Mouse (Mus musculus): ENCODE measurements around the gene Gng2. TPM values are rescaled to one million over a fixed set of nuclear protein-coding genes. Genes with fewer than 3 reads are reported as not detected.

Gng2 gene
- polyA plus RNA-seq, 1 experiment from 2014 or later, result 49.1 TPM

GRCm38 (mm10) chr14:19925157-19925556 lies 52.3 kb downstream of the Gng2 start:
- no peak overlapping the region for H3K27ac ChIP-seq (ENCODE audit: low read length)
- H3K9ac ChIP-seq (ENCODE audit: low read depth, low read length), result no peak overlapping the region
- no peak overlapping the region for H3K4me2 ChIP-seq (ENCODE audit: low read depth, low read length)
- no peak for ATAC-seq
- 0 out of 2 replicates have a peak, but pooled peaks cover 4% of the 10 kb centered on the region for H3K9me3 ChIP-seq (ENCODE audit: control insufficient read depth, low read length)
- 84% methylated on average over 6 of the region's 6 CpGs for WGBS
- no peak overlapping the region for H3K4me3 ChIP-seq (ENCODE audit: low read length)
- H3K4me1 ChIP-seq (ENCODE audit: control insufficient read depth, insufficient read depth, low read length), result no peaks in the 10 kb centered on the region
- no peaks in the 10 kb centered on the region for H3K27me3 ChIP-seq (replicated peaks; ENCODE audit: control insufficient read depth, insufficient read depth, low read length)
- H3K36me3 ChIP-seq (ENCODE audit: control insufficient read depth, insufficient read depth, low read length), result no peaks in the 10 kb centered on the region; the same call in 1 of the 2 replicates

- H3K9ac ChIP-seq (ENCODE audit: low read depth, low read length), result no peak overlapping the region
- 96% methylated on average over 2 of the region's 2 CpGs for WGBS
- no peaks in the 10 kb centered on the region for H3K27me3 ChIP-seq (replicated peaks; ENCODE audit: control insufficient read depth, insufficient read depth, low read length)
- no peak for ATAC-seq
- H3K4me2 ChIP-seq (ENCODE audit: low read depth, low read length), result no peak overlapping the region
- no peaks in the 10 kb centered on the region; the same call in 1 of the 2 replicates for H3K36me3 ChIP-seq (ENCODE audit: control insufficient read depth, insufficient read depth, low read length)
- 0 out of 2 replicates have a peak, but pooled peaks cover 4% of the 10 kb centered on the region for H3K9me3 ChIP-seq (ENCODE audit: control insufficient read depth, low read length)
- no peaks in the 10 kb centered on the region for H3K4me1 ChIP-seq (ENCODE audit: control insufficient read depth, insufficient read depth, low read length)
- H3K4me3 ChIP-seq (ENCODE audit: low read length), result no peak overlapping the region
- no peak overlapping the region for H3K27ac ChIP-seq (ENCODE audit: low read length)
Observed at GRCm38 (mm10) chr14:19924086-19924485, 53.3 kb downstream of the Gng2 start.

GRCm38 (mm10) chr14:19920254-19920691 lies 57.2 kb downstream of the Gng2 start:
- H3K9me3 ChIP-seq (ENCODE audit: control insufficient read depth, low read length), result 0 out of 2 replicates have a peak, but pooled peaks cover 4% of the 10 kb centered on the region
- no peaks in the 10 kb centered on the region; the same call in 1 of the 2 replicates for H3K36me3 ChIP-seq (ENCODE audit: control insufficient read depth, insufficient read depth, low read length)
- no peaks in the 10 kb centered on the region for H3K4me1 ChIP-seq (ENCODE audit: control insufficient read depth, insufficient read depth, low read length)
- WGBS, result 55% methylated on average over 13 of the region's 13 CpGs
- no peak overlapping the region for H3K27ac ChIP-seq (ENCODE audit: low read length)
- no peak overlapping the region for H3K4me3 ChIP-seq (ENCODE audit: low read length)
- no peaks in the 10 kb centered on the region for H3K27me3 ChIP-seq (replicated peaks; ENCODE audit: control insufficient read depth, insufficient read depth, low read length)
- H3K9ac ChIP-seq (ENCODE audit: low read depth, low read length), result no peak overlapping the region
- no peak overlapping the region for H3K4me2 ChIP-seq (ENCODE audit: low read depth, low read length)
- no peak for ATAC-seq

GRCm38 (mm10) chr14:19919789-19920188 lies 57.6 kb downstream of the Gng2 start:
- Histone ChIP-seq H3K4me1 (ENCODE audit: control insufficient read depth, insufficient read depth, low read length) (no peaks in the 10 kb centered on the region), H3K27me3 (replicated peaks; ENCODE audit: control insufficient read depth, insufficient read depth, low read length) (no peaks in the 10 kb centered on the region), H3K36me3 (ENCODE audit: control insufficient read depth, insufficient read depth, low read length) (no peaks in the 10 kb centered on the region; the same call in 1 of the 2 replicates), H3K9me3 (ENCODE audit: control insufficient read depth, low read length) (0 out of 2 replicates have a peak, but pooled peaks cover 4% of the 10 kb centered on the region), H3K4me3 (ENCODE audit: low read length) (no peak overlapping the region), H3K9ac (ENCODE audit: low read depth, low read length) (no peak overlapping the region), H3K4me2 (ENCODE audit: low read depth, low read length) (no peak overlapping the region), H3K27ac (ENCODE audit: low read length) (0 out of 2 replicates have a peak overlapping the region, but pooled peaks have one; percentile 6)
- WGBS, result 65% methylated on average over 7 of the region's 7 CpGs
- no peak for ATAC-seq

GRCm38 (mm10) chr14:19917534-19917933 lies 59.9 kb downstream of the Gng2 start:
- no peaks in the 10 kb centered on the region for H3K27me3 ChIP-seq (replicated peaks; ENCODE audit: control insufficient read depth, insufficient read depth, low read length)
- no peaks in the 10 kb centered on the region for H3K9me3 ChIP-seq (ENCODE audit: control insufficient read depth, low read length)
- ATAC-seq, result no peak
- H3K9ac ChIP-seq (ENCODE audit: low read depth, low read length), result no peak overlapping the region
- no peak overlapping the region for H3K27ac ChIP-seq (ENCODE audit: low read length)
- H3K36me3 ChIP-seq (ENCODE audit: control insufficient read depth, insufficient read depth, low read length), result no peaks in the 10 kb centered on the region
- 71% methylated on average over 7 of the region's 7 CpGs for WGBS
- no peak overlapping the region for H3K4me2 ChIP-seq (ENCODE audit: low read depth, low read length)
- no peaks in the 10 kb centered on the region for H3K4me1 ChIP-seq (ENCODE audit: control insufficient read depth, insufficient read depth, low read length)
- H3K4me3 ChIP-seq (ENCODE audit: low read length), result no peak overlapping the region

- no peaks in the 10 kb centered on the region for H3K36me3 ChIP-seq (ENCODE audit: control insufficient read depth, insufficient read depth, low read length)
- no peak overlapping the region for H3K4me2 ChIP-seq (ENCODE audit: low read depth, low read length)
- ATAC-seq, result no peak
- 81% methylated on average over 2 of the region's 2 CpGs for WGBS
- H3K4me3 ChIP-seq (ENCODE audit: low read length), result no peak overlapping the region
- H3K27me3 ChIP-seq (replicated peaks; ENCODE audit: control insufficient read depth, insufficient read depth, low read length), result no peaks in the 10 kb centered on the region
- no peak overlapping the region for H3K27ac ChIP-seq (ENCODE audit: low read length)
- H3K9me3 ChIP-seq (ENCODE audit: control insufficient read depth, low read length), result no peaks in the 10 kb centered on the region
- no peak overlapping the region for H3K9ac ChIP-seq (ENCODE audit: low read depth, low read length)
- no peaks in the 10 kb centered on the region for H3K4me1 ChIP-seq (ENCODE audit: control insufficient read depth, insufficient read depth, low read length)
Observed at GRCm38 (mm10) chr14:19916315-19916714, 61.1 kb downstream of the Gng2 start.

GRCm38 (mm10) chr14:19912891-19913290 lies 64.5 kb downstream of the Gng2 start:
- H3K9me3 ChIP-seq (ENCODE audit: control insufficient read depth, low read length), result no peaks in the 10 kb centered on the region
- H3K9ac ChIP-seq (ENCODE audit: low read depth, low read length), result no peak overlapping the region
- WGBS, result 84% methylated on average over 3 of the region's 3 CpGs
- ATAC-seq, result no peak
- no peak overlapping the region for H3K4me3 ChIP-seq (ENCODE audit: low read length)
- H3K36me3 ChIP-seq (ENCODE audit: control insufficient read depth, insufficient read depth, low read length), result no peaks in the 10 kb centered on the region
- H3K27ac ChIP-seq (ENCODE audit: low read length), result no peak overlapping the region
- H3K4me2 ChIP-seq (ENCODE audit: low read depth, low read length), result no peak overlapping the region
- H3K4me1 ChIP-seq (ENCODE audit: control insufficient read depth, insufficient read depth, low read length), result no peaks in the 10 kb centered on the region
- H3K27me3 ChIP-seq (replicated peaks; ENCODE audit: control insufficient read depth, insufficient read depth, low read length), result no peaks in the 10 kb centered on the region

- Histone ChIP-seq H3K36me3 (ENCODE audit: control insufficient read depth, insufficient read depth, low read length) (no peaks in the 10 kb centered on the region), H3K27me3 (replicated peaks; ENCODE audit: control insufficient read depth, insufficient read depth, low read length) (no peaks in the 10 kb centered on the region), H3K9ac (ENCODE audit: low read depth, low read length) (no peak overlapping the region), H3K27ac (ENCODE audit: low read length) (no peak overlapping the region), H3K4me1 (ENCODE audit: control insufficient read depth, insufficient read depth, low read length) (no peaks in the 10 kb centered on the region), H3K4me3 (ENCODE audit: low read length) (no peak overlapping the region), H3K4me2 (ENCODE audit: low read depth, low read length) (no peak overlapping the region), H3K9me3 (ENCODE audit: control insufficient read depth, low read length) (no peaks in the 10 kb centered on the region)
- ATAC-seq, result peak; percentile 26; the same call in 1 of the 2 replicates
- 52% methylated on average over 5 of the region's 5 CpGs for WGBS
Observed at GRCm38 (mm10) chr14:19905615-19906014, 71.8 kb downstream of the Gng2 start.

GRCm38 (mm10) chr14:19904821-19905220 lies 72.6 kb downstream of the Gng2 start:
- H3K27me3 ChIP-seq (replicated peaks; ENCODE audit: control insufficient read depth, insufficient read depth, low read length), result no peaks in the 10 kb centered on the region
- no peaks in the 10 kb centered on the region for H3K36me3 ChIP-seq (ENCODE audit: control insufficient read depth, insufficient read depth, low read length)
- ATAC-seq, result no peak
- no peak overlapping the region for H3K4me3 ChIP-seq (ENCODE audit: low read length)
- no peak overlapping the region for H3K4me2 ChIP-seq (ENCODE audit: low read depth, low read length)
- no peaks in the 10 kb centered on the region for H3K9me3 ChIP-seq (ENCODE audit: control insufficient read depth, low read length)
- no peak overlapping the region for H3K9ac ChIP-seq (ENCODE audit: low read depth, low read length)
- H3K27ac ChIP-seq (ENCODE audit: low read length), result no peak overlapping the region
- 78% methylated on average over 3 of the region's 3 CpGs for WGBS
- H3K4me1 ChIP-seq (ENCODE audit: control insufficient read depth, insufficient read depth, low read length), result no peaks in the 10 kb centered on the region

GRCm38 (mm10) chr14:19904031-19904430 lies 73.4 kb downstream of the Gng2 start:
- no peak overlapping the region for H3K9ac ChIP-seq (ENCODE audit: low read depth, low read length)
- H3K36me3 ChIP-seq (ENCODE audit: control insufficient read depth, insufficient read depth, low read length), result no peaks in the 10 kb centered on the region
- 59% methylated on average over 5 of the region's 5 CpGs for WGBS
- no peaks in the 10 kb centered on the region for H3K27me3 ChIP-seq (replicated peaks; ENCODE audit: control insufficient read depth, insufficient read depth, low read length)
- no peak overlapping the region for H3K4me3 ChIP-seq (ENCODE audit: low read length)
- no peak overlapping the region for H3K4me2 ChIP-seq (ENCODE audit: low read depth, low read length)
- no peaks in the 10 kb centered on the region for H3K4me1 ChIP-seq (ENCODE audit: control insufficient read depth, insufficient read depth, low read length)
- no peaks in the 10 kb centered on the region for H3K9me3 ChIP-seq (ENCODE audit: control insufficient read depth, low read length)
- no peak overlapping the region for H3K27ac ChIP-seq (ENCODE audit: low read length)
- ATAC-seq, result no peak

Measured in intestine, embryonic 16.5 days (tissue).